Mouse (Mus musculus): Measurements from ENCODE around the gene Zbtb20. TPM values are rescaled to one million over a fixed set of nuclear protein-coding genes. Genes with fewer than 3 reads are reported as not detected.

Gene Zbtb20
- polyA plus RNA-seq, 1 experiment = 11.2 TPM

DNA sequence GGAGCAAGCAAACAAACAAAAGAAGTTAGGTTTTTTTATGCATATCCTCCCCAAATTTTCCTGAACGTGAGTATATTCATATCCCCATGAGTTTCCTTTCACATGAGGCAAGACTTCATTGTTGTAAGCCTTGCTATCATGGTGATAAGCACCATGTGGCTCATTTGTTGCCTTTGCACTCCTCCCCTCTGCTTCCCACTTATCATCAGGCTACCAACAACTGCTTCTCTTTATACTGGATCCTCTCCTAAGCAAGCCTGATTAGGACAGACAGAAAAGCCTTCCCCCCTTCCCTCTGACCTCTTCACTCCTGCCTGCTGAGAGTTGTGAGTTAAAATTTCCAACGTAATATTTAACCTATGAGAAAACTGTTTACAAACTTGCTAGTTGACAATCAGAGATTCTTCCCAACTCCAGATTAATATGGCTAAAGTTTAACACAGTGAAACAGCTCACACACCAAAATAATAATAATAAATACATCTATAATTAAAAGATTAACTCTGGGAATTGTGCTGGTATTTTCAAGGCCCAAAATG, 398.4 kb downstream of the Zbtb20 start:
- H3K4me3 ChIP-seq (replicated peaks; ENCODE audit: control insufficient read depth, low read depth, low read length) = no peak overlapping the region
- WGBS = 55% methylated on average over 2 of the region's 2 CpGs
- no peak overlapping the region for H3K27ac ChIP-seq (ENCODE audit: control insufficient read depth, insufficient read depth, low read depth, low read length, poor library complexity)
- no peak for TF ChIP-seq CTCF (IDR thresholded peaks at IDR 0.05; ENCODE audit: control insufficient read depth, insufficient read depth, low read length)
- no peak for TF ChIP-seq POLR2A (IDR thresholded peaks at IDR 0.05; ENCODE audit: borderline replicate concordance, control insufficient read depth, low read depth, low read length)
- no peaks in the 10 kb centered on the region for H3K4me1 ChIP-seq (ENCODE audit: control insufficient read depth, insufficient read depth, low read length)

DNA sequence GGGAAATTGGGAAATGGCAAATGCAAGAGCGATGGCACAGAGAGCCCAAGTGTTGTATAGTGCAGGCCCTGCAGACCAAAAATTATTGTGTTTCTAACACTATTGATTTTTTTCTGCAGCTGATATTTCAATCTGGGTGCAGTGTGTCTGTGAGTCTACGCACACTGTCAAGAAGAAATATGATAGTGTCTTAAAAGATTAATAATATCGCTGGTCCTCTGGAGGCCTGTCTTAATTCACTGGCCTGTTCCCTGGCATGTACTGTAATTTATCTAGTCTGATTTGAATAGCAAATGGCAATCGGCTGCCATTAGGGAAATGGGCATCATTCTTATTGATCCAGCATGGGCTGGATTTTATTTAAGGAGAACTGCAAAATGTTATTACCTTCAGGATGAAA, 401.1 kb downstream of the Zbtb20 start:
- WGBS = 87% methylated on average over 4 of the region's 4 CpGs
- Histone ChIP-seq H3K4me3 (replicated peaks; ENCODE audit: control insufficient read depth, low read depth, low read length) (no peak overlapping the region), H3K4me1 (ENCODE audit: control insufficient read depth, insufficient read depth, low read length) (no peaks in the 10 kb centered on the region), H3K27ac (ENCODE audit: control insufficient read depth, insufficient read depth, low read depth, low read length, poor library complexity) (no peak overlapping the region)
- TF ChIP-seq CTCF (IDR thresholded peaks at IDR 0.05; ENCODE audit: control insufficient read depth, insufficient read depth, low read length) (no peak), POLR2A (IDR thresholded peaks at IDR 0.05; ENCODE audit: borderline replicate concordance, control insufficient read depth, low read depth, low read length) (no peak)

DNA sequence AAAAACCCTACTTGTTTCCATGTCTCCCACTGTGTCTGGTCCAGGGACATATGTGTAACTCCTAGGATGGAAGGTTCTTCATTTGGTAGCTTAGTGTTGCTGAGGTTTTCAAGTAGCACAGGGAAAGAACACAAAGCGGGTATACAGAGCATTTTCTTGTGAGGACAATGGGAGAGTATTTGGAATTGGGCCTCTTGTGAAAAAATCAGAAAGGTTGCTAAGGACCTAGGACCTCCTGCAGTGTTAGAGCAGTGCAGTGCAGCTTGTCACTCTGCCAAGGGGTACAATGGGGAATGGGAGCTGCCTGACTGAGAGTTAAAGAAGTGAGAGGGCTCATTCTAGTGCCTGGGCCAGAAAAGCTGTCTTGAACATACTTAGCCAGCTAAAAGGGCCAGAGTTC, 410.6 kb downstream of the Zbtb20 start:
- TF ChIP-seq CTCF (IDR thresholded peaks at IDR 0.05; ENCODE audit: control insufficient read depth, insufficient read depth, low read length) = no peak
- TF ChIP-seq POLR2A (IDR thresholded peaks at IDR 0.05; ENCODE audit: borderline replicate concordance, control insufficient read depth, low read depth, low read length) = no peak
- H3K27ac ChIP-seq (ENCODE audit: control insufficient read depth, insufficient read depth, low read depth, low read length, poor library complexity) = no peak overlapping the region
- H3K4me3 ChIP-seq (replicated peaks; ENCODE audit: control insufficient read depth, low read depth, low read length) = no peak overlapping the region
- 89% methylated on average over 1 of the region's 1 CpGs for WGBS
- no peaks in the 10 kb centered on the region for H3K4me1 ChIP-seq (ENCODE audit: control insufficient read depth, insufficient read depth, low read length)

DNA sequence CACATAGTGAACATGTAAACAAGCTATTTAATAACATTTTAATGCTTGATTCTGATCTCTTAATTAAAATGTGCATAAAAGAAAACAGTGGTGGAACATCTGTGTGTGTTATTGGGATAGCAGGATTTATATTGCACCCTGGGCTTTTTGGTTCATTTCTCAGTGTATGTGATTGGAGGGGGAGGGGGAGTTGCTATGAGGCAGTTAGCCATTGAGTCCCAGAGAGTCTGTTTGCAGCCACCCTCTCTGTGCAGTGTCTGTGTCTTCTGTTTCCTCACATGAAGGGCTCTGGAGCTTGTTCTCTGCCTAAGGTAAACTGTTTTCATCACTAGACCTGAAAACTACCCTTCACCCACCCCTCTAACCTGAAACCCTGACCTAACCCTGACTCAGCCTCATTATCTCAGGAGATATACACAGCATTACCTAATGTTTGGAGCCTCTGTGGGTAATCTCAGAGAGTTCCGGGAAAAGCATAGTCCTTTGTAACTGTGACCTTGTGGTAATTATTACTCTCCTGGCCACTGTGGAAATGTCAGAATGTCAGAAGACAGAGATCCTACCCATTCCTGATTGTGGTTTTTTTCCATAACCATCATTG, 411.2 kb downstream of the Zbtb20 start:
- WGBS = 89% methylated on average over 1 of the region's 1 CpGs
- H3K27ac ChIP-seq (ENCODE audit: control insufficient read depth, insufficient read depth, low read depth, low read length, poor library complexity) = no peak overlapping the region
- no peak overlapping the region for H3K4me3 ChIP-seq (replicated peaks; ENCODE audit: control insufficient read depth, low read depth, low read length)
- TF ChIP-seq POLR2A (IDR thresholded peaks at IDR 0.05; ENCODE audit: borderline replicate concordance, control insufficient read depth, low read depth, low read length) = no peak
- TF ChIP-seq CTCF (IDR thresholded peaks at IDR 0.05; ENCODE audit: control insufficient read depth, insufficient read depth, low read length) = no peak
- H3K4me1 ChIP-seq (ENCODE audit: control insufficient read depth, insufficient read depth, low read length) = no peaks in the 10 kb centered on the region

DNA sequence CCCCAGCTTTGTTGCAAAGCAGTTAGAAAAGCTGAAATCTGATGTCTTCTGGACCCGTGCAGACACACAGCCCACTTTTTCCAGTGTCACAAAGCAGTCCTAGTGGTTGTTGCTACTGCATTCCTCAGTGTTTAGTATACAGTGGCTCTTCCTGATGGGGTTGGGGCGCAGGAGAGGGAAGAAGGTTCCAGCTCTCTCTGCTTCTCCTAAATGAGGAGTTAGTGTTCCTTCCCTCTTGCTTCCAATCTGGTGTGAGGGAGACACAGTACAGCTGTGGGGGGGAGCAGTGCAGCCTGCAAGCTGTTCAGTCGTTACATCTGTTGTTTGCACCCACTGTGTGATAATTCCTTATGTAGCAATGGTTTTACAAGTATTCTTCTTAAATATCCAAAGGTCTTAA, 415.7 kb downstream of the Zbtb20 start:
- Histone ChIP-seq H3K4me3 (replicated peaks; ENCODE audit: control insufficient read depth, low read depth, low read length) (no peak overlapping the region), H3K4me1 (ENCODE audit: control insufficient read depth, insufficient read depth, low read length) (no peaks in the 10 kb centered on the region), H3K27ac (ENCODE audit: control insufficient read depth, insufficient read depth, low read depth, low read length, poor library complexity) (no peak overlapping the region)
- TF ChIP-seq CTCF (IDR thresholded peaks at IDR 0.05; ENCODE audit: control insufficient read depth, insufficient read depth, low read length) = no peak
- TF ChIP-seq POLR2A (IDR thresholded peaks at IDR 0.05; ENCODE audit: borderline replicate concordance, control insufficient read depth, low read depth, low read length) = no peak
- WGBS = 78% methylated on average over 3 of the region's 3 CpGs

DNA sequence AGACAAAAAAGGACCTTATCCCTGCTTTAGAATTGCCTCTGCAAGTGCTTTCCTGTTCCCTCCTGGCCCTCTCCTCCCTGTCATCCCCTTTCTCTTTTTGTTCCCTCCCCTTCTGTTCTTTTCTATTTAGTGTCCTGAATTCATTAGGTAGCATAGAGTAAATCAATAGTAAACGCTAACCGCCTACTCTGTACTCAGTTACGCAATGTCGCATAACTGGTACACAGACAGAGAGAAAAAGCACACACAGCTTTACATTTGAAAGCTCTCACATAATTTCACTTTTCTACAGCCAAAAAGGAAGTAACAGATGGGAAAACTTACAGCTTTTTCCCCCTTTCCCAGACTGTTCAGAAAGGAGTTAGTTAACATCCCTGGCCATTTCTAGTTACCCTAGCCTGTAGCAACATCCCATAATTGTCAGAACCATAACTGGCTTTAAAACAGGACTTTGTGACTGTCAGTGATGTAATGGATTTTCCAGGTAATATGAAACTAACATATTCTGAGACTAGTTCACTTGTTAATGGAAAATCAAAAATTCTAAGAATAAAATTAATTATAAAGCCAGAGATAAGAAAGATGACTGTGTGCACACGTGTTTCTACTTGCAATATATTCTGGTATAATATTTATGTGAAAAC, 422.4 kb downstream of the Zbtb20 start:
- Histone ChIP-seq H3K4me3 (replicated peaks; ENCODE audit: control insufficient read depth, low read depth, low read length) (no peak overlapping the region), H3K4me1 (ENCODE audit: control insufficient read depth, insufficient read depth, low read length) (no peaks in the 10 kb centered on the region; the same call in 1 of the 2 replicates), H3K27ac (ENCODE audit: control insufficient read depth, insufficient read depth, low read depth, low read length, poor library complexity) (no peak overlapping the region)
- TF ChIP-seq CTCF (IDR thresholded peaks at IDR 0.05; ENCODE audit: control insufficient read depth, insufficient read depth, low read length) (no peak), POLR2A (IDR thresholded peaks at IDR 0.05; ENCODE audit: borderline replicate concordance, control insufficient read depth, low read depth, low read length) (no peak)
- WGBS = 82% methylated on average over 5 of the region's 5 CpGs

DNA sequence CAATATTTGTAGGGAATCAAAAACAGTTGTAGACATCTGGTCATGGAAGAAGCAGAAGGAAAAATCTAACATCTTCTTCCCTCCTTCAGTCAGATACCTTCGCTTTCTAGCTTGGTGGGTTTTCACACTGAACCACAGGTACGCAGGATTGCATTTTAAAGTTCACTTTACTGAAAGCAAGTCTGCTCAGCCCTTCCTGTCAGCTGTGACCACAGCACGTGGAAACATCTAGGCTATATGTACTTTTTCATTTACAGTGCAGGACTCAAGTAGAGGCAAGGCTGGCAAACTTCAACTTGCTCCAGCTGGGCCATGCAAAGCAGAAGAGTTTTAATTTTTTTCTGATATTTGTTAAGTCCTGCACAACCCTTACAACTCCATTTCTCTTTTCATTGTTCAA, 424.7 kb downstream of the Zbtb20 start:
- Histone ChIP-seq H3K4me3 (replicated peaks; ENCODE audit: control insufficient read depth, low read depth, low read length) (no peak overlapping the region), H3K4me1 (ENCODE audit: control insufficient read depth, insufficient read depth, low read length) (no peaks in the 10 kb centered on the region; the same call in 1 of the 2 replicates), H3K27ac (ENCODE audit: control insufficient read depth, insufficient read depth, low read depth, low read length, poor library complexity) (no peak overlapping the region)
- WGBS = 47% methylated on average over 3 of the region's 3 CpGs
- TF ChIP-seq POLR2A (IDR thresholded peaks at IDR 0.05; ENCODE audit: borderline replicate concordance, control insufficient read depth, low read depth, low read length) (no peak), CTCF (IDR thresholded peaks at IDR 0.05; ENCODE audit: control insufficient read depth, insufficient read depth, low read length) (no peak)

DNA sequence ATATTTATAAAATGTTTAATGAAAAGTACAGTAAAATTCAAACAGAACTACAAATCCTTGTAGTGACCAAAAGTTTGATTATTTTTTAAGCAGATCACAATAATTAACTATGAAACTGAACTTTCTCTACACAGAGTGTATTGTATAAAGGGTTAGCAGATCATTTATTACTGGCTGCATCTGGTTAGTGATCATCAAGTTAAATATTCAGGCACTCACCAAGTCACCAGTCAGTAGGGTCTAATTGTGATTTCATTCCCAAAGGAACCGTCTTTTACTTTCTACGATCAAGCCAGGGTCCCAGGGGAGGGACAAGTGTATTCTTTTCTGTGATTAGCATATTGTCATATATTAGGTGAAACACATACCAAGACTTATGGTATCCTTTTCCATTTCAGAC, 426.5 kb downstream of the Zbtb20 start:
- no peak overlapping the region for H3K27ac ChIP-seq (ENCODE audit: control insufficient read depth, insufficient read depth, low read depth, low read length, poor library complexity)
- no peak for TF ChIP-seq CTCF (IDR thresholded peaks at IDR 0.05; ENCODE audit: control insufficient read depth, insufficient read depth, low read length)
- TF ChIP-seq POLR2A (IDR thresholded peaks at IDR 0.05; ENCODE audit: borderline replicate concordance, control insufficient read depth, low read depth, low read length) = no peak
- 89% methylated on average over 2 of the region's 2 CpGs for WGBS
- no peaks in the 10 kb centered on the region for H3K4me1 ChIP-seq (ENCODE audit: control insufficient read depth, insufficient read depth, low read length)
- no peak overlapping the region for H3K4me3 ChIP-seq (replicated peaks; ENCODE audit: control insufficient read depth, low read depth, low read length)

Data from bone marrow, adult 2 months (tissue).